Mouse (Mus musculus): ENCODE data around the gene Ier5l.

- no peak for TF ChIP-seq CTCF (IDR thresholded peaks at IDR 0.05; ENCODE audit: low read depth)
- no peak for TF ChIP-seq EP300 (IDR thresholded peaks at IDR 0.05; ENCODE audit: low read depth)
Observed at GRCm38 (mm10) chr2:30475457-30475856, 1.4 kb upstream of the Ier5l start.
